ENCODE assay signal across 8 mouse cellular contexts in genomic region chr7:27178324-27179216, GRCm38 (mm10). TPM values are rescaled to one million over a fixed set of nuclear protein-coding genes. Genes with fewer than 3 reads are reported as not detected.
DNase-seq lines count a peak whose midpoint lies in the region; ATAC-seq and TF ChIP-seq lines count a peak whose summit lies in the region.

TSS of gene Rab4b (minus strand) at chr7:27178896.

- peak; percentile 58 for TF ChIP-seq POLR2A in CH12.LX (IDR thresholded peaks at IDR 0.05; ENCODE audit: low read depth, low read length)

- 0 out of 4 replicates have a peak, but pooled peaks of 1 of the 2 experiments have one; percentile 14 for TF ChIP-seq CTCF in CH12.LX (conservative IDR thresholded peaks at IDR 0.05 in 1 of 2, IDR thresholded peaks at IDR 0.05 in 1 of 2; ENCODE audit: low read depth in 2 of 2, low read length in 2 of 2)

- peak within 1 kb of the TSS; percentile 90 for H3K27ac ChIP-seq in CH12.LX (ENCODE audit: insufficient read depth, low read depth)
- H3K27ac ChIP-seq in forebrain, embryonic 11.5 days (ENCODE audit: low read depth, low read length) = peak within 1 kb of the TSS; percentile 78
- H3K27ac ChIP-seq in heart, embryonic 16.5 days (ENCODE audit: low read length) = peak within 1 kb of the TSS; percentile 95
- peak within 1 kb of the TSS; percentile 91 for H3K27ac ChIP-seq in liver, embryonic 15.5 days (replicated peaks)
- peak within 1 kb of the TSS; percentile 81; the same call in 1 of the 2 replicates for H3K27ac ChIP-seq in neural tube, embryonic 12.5 days

- H3K79me2 ChIP-seq in CH12.LX (replicated peaks; ENCODE audit: control insufficient read depth, extremely low read depth, insufficient read depth, poor library complexity, severe bottlenecking) = peaks cover 7% of the 10 kb centered on the region

- dilution Hi-C loops in CH12.LX (cut with MboI; ENCODE audit: extremely low pct_ligation_motif_present, extremely low pct_unique_long_range_greater_than_20kb, low sequenced_read_pairs) = no loop called here

- no peaks in the 10 kb centered on the region for H3K27me3 ChIP-seq in CH12.LX (replicated peaks)
- no peaks in the 10 kb centered on the region for H3K27me3 ChIP-seq in forebrain, embryonic 11.5 days (ENCODE audit: control insufficient read depth, insufficient read depth, low read length)
- no peaks in the 10 kb centered on the region for H3K27me3 ChIP-seq in heart, embryonic 16.5 days (ENCODE audit: control insufficient read depth, insufficient read depth, low read length)
- no peaks in the 10 kb centered on the region for H3K27me3 ChIP-seq in liver, embryonic 15.5 days
- no peaks in the 10 kb centered on the region for H3K27me3 ChIP-seq in neural tube, embryonic 12.5 days (replicated peaks)

- peak within 1 kb of the TSS; percentile 94 for H3K9ac ChIP-seq in CH12.LX (ENCODE audit: insufficient read depth, low read depth)
- H3K9ac ChIP-seq in forebrain, embryonic 11.5 days (ENCODE audit: low read length) = peak within 1 kb of the TSS; percentile 58
- H3K9ac ChIP-seq in heart, embryonic 16.5 days (ENCODE audit: low read length) = peak within 1 kb of the TSS; percentile 79
- peak within 1 kb of the TSS; percentile 69 for H3K9ac ChIP-seq in liver, embryonic 15.5 days
- peak within 1 kb of the TSS; percentile 62 for H3K9ac ChIP-seq in neural tube, embryonic 12.5 days

- TF ChIP-seq RAD21 in CH12.LX (IDR thresholded peaks at IDR 0.05; ENCODE audit: low read depth, low read length) = no peak

- peak within 1 kb of the TSS; percentile 97 for H3K4me2 ChIP-seq in CH12.LX (ENCODE audit: insufficient read depth, low read depth, poor library complexity, severe bottlenecking)
- H3K4me2 ChIP-seq in forebrain, embryonic 11.5 days (ENCODE audit: low read depth, low read length, severe bottlenecking) = peak within 1 kb of the TSS; percentile 51
- peak within 1 kb of the TSS; percentile 71 for H3K4me2 ChIP-seq in heart, embryonic 16.5 days (ENCODE audit: low read depth, low read length)
- H3K4me2 ChIP-seq in liver, embryonic 15.5 days = peak within 1 kb of the TSS; percentile 80
- peak within 1 kb of the TSS; percentile 53 for H3K4me2 ChIP-seq in neural tube, embryonic 12.5 days (replicated peaks)

- peak within 1 kb of the TSS; percentile 67 to 71 (median 68) for H3K4me3 ChIP-seq in CH12.LX (replicated peaks in 1 of 3; ENCODE audit: low read depth in 2 of 3, low read length in 2 of 3, poor library complexity in 1 of 3)
- peak within 1 kb of the TSS; percentile 66 for H3K4me3 ChIP-seq in forebrain, embryonic 11.5 days (ENCODE audit: low read depth, low read length)
- peak within 1 kb of the TSS; percentile 89 for H3K4me3 ChIP-seq in heart, embryonic 16.5 days (ENCODE audit: low read length)
- peak within 1 kb of the TSS; percentile 89 for H3K4me3 ChIP-seq in liver, embryonic 15.5 days (replicated peaks)
- H3K4me3 ChIP-seq in neural tube, embryonic 12.5 days = peak within 1 kb of the TSS; percentile 75

- DNase-seq in CH12.LX (ENCODE audit: extremely low read depth) = peak; percentile 99
- peak; percentile 99 for DNase-seq in c-Kit-positive CD71-positive TER-119-negative erythroid progenitor cells, embryonic 14.5 days (ENCODE audit: low read depth)
- peak; percentile 99 for DNase-seq in forebrain, embryonic 11.5 days (ENCODE audit: low spot score)
- peak; percentile 99 to 100 for DNase-seq in kidney, postnatal 36 days
- DNase-seq in telencephalon, adult 2 months (ENCODE audit: low read depth, low spot score) = peak; percentile 99

- peaks cover 23 to 47% of the 10 kb centered on the region in 2 experiments for H3K36me3 ChIP-seq in CH12.LX (replicated peaks in 1 of 2; ENCODE audit: control insufficient read depth in 1 of 2, insufficient read depth in 1 of 2, low read length in 1 of 2)
- H3K36me3 ChIP-seq in forebrain, embryonic 11.5 days (ENCODE audit: control insufficient read depth, insufficient read depth, low read length) = no peaks in the 10 kb centered on the region
- H3K36me3 ChIP-seq in heart, embryonic 16.5 days (ENCODE audit: control insufficient read depth, insufficient read depth) = 0 out of 2 replicates have a peak, but pooled peaks cover 5% of the 10 kb centered on the region
- 0 out of 2 replicates have a peak, but pooled peaks cover 8% of the 10 kb centered on the region for H3K36me3 ChIP-seq in liver, embryonic 15.5 days (replicated peaks)
- peaks cover 27% of the 10 kb centered on the region for H3K36me3 ChIP-seq in neural tube, embryonic 12.5 days

- no peak for TF ChIP-seq EP300 in CH12.LX (IDR thresholded peaks at IDR 0.05; ENCODE audit: low read length)

- no peaks in the 10 kb centered on the region for H3K9me3 ChIP-seq in CH12.LX (replicated peaks; ENCODE audit: low read length)
- H3K9me3 ChIP-seq in forebrain, embryonic 11.5 days (ENCODE audit: control insufficient read depth, low read length) = no peaks in the 10 kb centered on the region
- H3K9me3 ChIP-seq in heart, embryonic 16.5 days (replicated peaks; ENCODE audit: control insufficient read depth, low read length) = no peaks in the 10 kb centered on the region
- no peaks in the 10 kb centered on the region for H3K9me3 ChIP-seq in liver, embryonic 15.5 days (replicated peaks)
- H3K9me3 ChIP-seq in neural tube, embryonic 12.5 days = no peaks in the 10 kb centered on the region

- peaks cover 3 to 51% of the 10 kb centered on the region in 2 experiments; a peak in 3 of 4 replicates for H3K4me1 ChIP-seq in CH12.LX (ENCODE audit: control insufficient read depth in 1 of 2, insufficient read depth in 2 of 2)
- H3K4me1 ChIP-seq in forebrain, embryonic 11.5 days (replicated peaks; ENCODE audit: control insufficient read depth, insufficient read depth, low read length) = 0 out of 2 replicates have a peak, but pooled peaks cover 4% of the 10 kb centered on the region
- peaks cover 13% of the 10 kb centered on the region for H3K4me1 ChIP-seq in heart, embryonic 16.5 days (ENCODE audit: control insufficient read depth, insufficient read depth, low read length)
- H3K4me1 ChIP-seq in liver, embryonic 15.5 days (replicated peaks) = peaks cover 33% of the 10 kb centered on the region
- H3K4me1 ChIP-seq in neural tube, embryonic 12.5 days = peaks cover 9% of the 10 kb centered on the region

- under 1% methylated on average over 52 of the region's 53 CpGs for WGBS in forebrain, embryonic 11.5 days
- 1% methylated on average over 50 of the region's 53 CpGs for WGBS in heart, embryonic 16.5 days
- under 1% methylated on average over 53 of the region's 53 CpGs for WGBS in liver, embryonic 15.5 days (ENCODE audit: insufficient replicate concordance)
- WGBS in neural tube, embryonic 12.5 days = under 1% methylated on average over 53 of the region's 53 CpGs

- peak; percentile 99 for ATAC-seq in forebrain, embryonic 11.5 days (replicated peaks; ENCODE audit: low FRiP score)
- peak; percentile 98 for ATAC-seq in heart, embryonic 16.5 days (replicated peaks; ENCODE audit: extremely low read depth, insufficient read depth, low FRiP score)
- peak; percentile 94 for ATAC-seq in liver, embryonic 15.5 days (ENCODE audit: insufficient read depth)
- peak; percentile 97 for ATAC-seq in neural tube, embryonic 12.5 days (ENCODE audit: low FRiP score, low read depth)

- in situ Hi-C loops in CH12.LX (cut with MboI; ENCODE audit: low pct_ligation_motif_present, low pct_unique_long_range_greater_than_20kb, low sequenced_read_pairs) = no loop called here

TF ChIP-seq in CH12.LX, 34 proteins besides CTCF, POLR2A, EP300 and RAD21 (continues in another document):
- TF ChIP-seq MYC (IDR thresholded peaks at IDR 0.05; ENCODE audit: low read depth, low read length) (no peak), USF2 (conservative IDR thresholded peaks at IDR 0.05; ENCODE audit: low read depth, low read length) (no peak), ZKSCAN1 (IDR thresholded peaks at IDR 0.05; ENCODE audit: borderline replicate concordance, low read depth, low read length) (no peak), ELF1 (IDR thresholded peaks at IDR 0.05; ENCODE audit: low read depth, low read length) (peak; percentile 96), ZNF384 (IDR thresholded peaks at IDR 0.05; ENCODE audit: low read depth, low read length) (no peak), NRF1 (IDR thresholded peaks at IDR 0.05; ENCODE audit: low read depth, low read length) (no peak; the same call in 1 of the 2 replicates), KAT2A (IDR thresholded peaks at IDR 0.05; ENCODE audit: insufficient replicate concordance, low read length) (no peak), TBP (conservative IDR thresholded peaks at IDR 0.05; ENCODE audit: low read depth, low read length) (peak; percentile 60; the same call in 1 of the 2 replicates), HCFC1 (IDR thresholded peaks at IDR 0.05; ENCODE audit: low read depth, low read length) (no peak; the same call in 1 of the 2 replicates), MAX (IDR thresholded peaks at IDR 0.05; ENCODE audit: low read length) (0 out of 2 replicates have a peak, but pooled peaks have one; percentile 5), TCF12 (IDR thresholded peaks at IDR 0.05; ENCODE audit: low read depth, low read length) (peak; percentile 14; the same call in 1 of the 2 replicates), GABPA (IDR thresholded peaks at IDR 0.05; ENCODE audit: insufficient replicate concordance, low read depth, low read length) (no peak), NELFE (IDR thresholded peaks at IDR 0.05; ENCODE audit: low read depth, low read length) (no peak; the same call in 1 of the 2 replicates), BHLHE40 (IDR thresholded peaks at IDR 0.05; ENCODE audit: low read depth, low read length) (peak; percentile 12; the same call in 1 of the 2 replicates), SMC3 (IDR thresholded peaks at IDR 0.05; ENCODE audit: low read depth, low read length) (no peak), MXI1 (IDR thresholded peaks at IDR 0.05; ENCODE audit: low read depth, low read length) (peak; percentile 38; the same call in 1 of the 2 replicates), POLR2AphosphoS2 (IDR thresholded peaks at IDR 0.05; ENCODE audit: low read depth, low read length) (no peak; the same call in none of the 2 replicates), JUN (IDR thresholded peaks at IDR 0.05; ENCODE audit: insufficient read depth, low read depth, low read length) (no peak), JUND (conservative IDR thresholded peaks at IDR 0.05; ENCODE audit: low read depth, low read length) (no peak), SIN3A (IDR thresholded peaks at IDR 0.05; ENCODE audit: low read length) (no peak), USF1 (IDR thresholded peaks at IDR 0.05; ENCODE audit: low read depth, low read length) (no peak)

RNA-seq across cellular contexts. Expression of gene Rab4b, which starts in this region (rescaled TPM):
- 31.2 and 39.4 TPM in 2 replicates for total RNA-seq in CH12.LX (2012; rRNA removed)
- total RNA-seq in CH12.LX (2014; rRNA removed) = 22.6 and 26.2 TPM in 2 replicates
- polyA plus RNA-seq in CH12.LX (2012; ENCODE audit: insufficient read length, low read depth) = 69.6 and 85.5 TPM in 2 replicates
- polyA plus RNA-seq in forebrain, embryonic 11.5 days (2014; fragmentation: Nextera tagmentation; extraction: Ambion mirVana) = 52.3 and 52.5 TPM in 2 replicates
- 48.1 and 51.0 TPM in 2 replicates for polyA plus RNA-seq in heart, embryonic 16.5 days (2015; fragmentation: Nextera tagmentation; extraction: Ambion mirVana)
- 21.2 and 23.0 TPM in 2 replicates for polyA plus RNA-seq in liver, embryonic 15.5 days (2015; fragmentation: Nextera tagmentation; extraction: Ambion mirVana)
- 97.7 and 100 TPM in 2 replicates for polyA plus RNA-seq in neural tube, embryonic 12.5 days (2016; fragmentation: Nextera tagmentation; extraction: Ambion mirVana)

Comparison
In these comparisons a context has a peak if more than half of its experiments do, and no peak if none do; other contexts are left out.
1. Peak in every context shown above with its lines: DNase-seq, ATAC-seq, H3K4me3 ChIP-seq and H3K27ac ChIP-seq.